Mouse (Mus musculus): ENCODE measurements at regions not wholly inside any gene's neighbourhood (a gene's known extent, or its start where the extent isn't known, plus 50 kb on each side); places are given as distances from the start of the nearest gene placed in this dataset.

DNA sequence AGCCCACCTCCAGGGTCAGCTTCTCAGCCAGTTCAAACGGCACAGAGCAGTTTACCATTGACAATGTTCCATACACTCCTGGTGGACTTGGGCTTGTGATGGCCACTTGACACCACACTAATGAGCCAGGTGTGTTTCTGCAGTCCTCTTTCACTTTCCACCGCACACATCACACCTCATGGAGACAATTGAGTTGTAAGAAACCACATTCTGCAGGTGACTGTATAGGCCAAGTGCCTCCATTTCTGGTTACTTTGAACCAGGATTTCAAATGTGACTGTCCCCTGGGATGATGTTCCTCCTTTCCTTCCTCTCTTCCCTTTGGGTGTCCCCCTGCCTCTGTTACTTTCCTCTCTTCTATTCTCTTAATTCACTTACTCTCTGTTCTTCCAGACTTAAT, 233.1 kb downstream of the Ankrd50 start:
- DNase-seq: no peak

- no peak for DNase-seq
Observed at GRCm38 (mm10) chr3:38250552-38250951, 234.1 kb downstream of the Ankrd50 start.

GRCm38 (mm10) chr3:38248941-38249340, 235.7 kb downstream of the Ankrd50 start:
- DNase-seq: no peak

DNA sequence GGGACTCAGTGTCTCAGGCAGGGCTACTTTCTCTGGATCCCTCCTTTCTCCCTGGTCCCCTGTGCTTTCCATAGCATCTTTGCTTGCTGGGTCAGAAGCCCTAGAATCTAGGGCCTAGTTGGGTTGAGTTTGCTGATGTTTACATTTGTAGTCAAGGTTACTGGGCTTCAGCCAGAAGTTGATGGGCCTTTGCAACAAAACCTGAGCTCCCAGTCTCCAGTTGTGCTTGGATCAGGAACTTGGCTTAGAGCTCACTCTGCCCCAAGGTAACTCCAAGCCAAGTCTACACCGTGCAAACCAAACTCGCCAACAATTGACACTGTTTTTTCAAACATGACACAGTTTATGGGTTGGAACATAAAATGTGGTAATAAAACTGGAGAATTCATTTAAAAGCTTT, 238.2 kb downstream of the Ankrd50 start:
- no peak for DNase-seq

DNA sequence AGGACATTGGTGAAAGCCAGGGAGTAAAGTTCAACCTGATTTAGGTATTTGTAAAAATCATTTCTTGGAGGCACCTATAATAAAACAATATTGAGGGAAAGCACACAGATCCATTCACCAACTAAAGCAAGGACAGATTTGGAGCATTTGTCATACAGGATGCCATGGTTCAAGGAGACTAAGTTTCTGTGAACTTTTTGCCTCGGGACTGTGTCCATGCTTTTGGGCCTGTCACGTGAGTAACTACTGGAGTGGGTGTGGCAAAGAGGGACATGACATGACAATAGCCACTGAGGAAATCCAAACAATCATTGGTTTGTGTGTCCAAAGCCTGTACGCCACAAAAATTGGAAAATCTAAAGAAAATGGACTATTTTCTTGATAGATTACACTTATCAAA, 241.4 kb downstream of the Ankrd50 start:
- no peak for DNase-seq

- DNase-seq: no peak
Observed at GRCm38 (mm10) chr3:38237616-38238015, 247.0 kb downstream of the Ankrd50 start.

GRCm38 (mm10) chr3:38235736-38236083, 248.9 kb downstream of the Ankrd50 start:
- no peak for DNase-seq

GRCm38 (mm10) chr3:38235033-38235735, 249.5 kb downstream of the Ankrd50 start:
- DNase-seq: no peak

DNA sequence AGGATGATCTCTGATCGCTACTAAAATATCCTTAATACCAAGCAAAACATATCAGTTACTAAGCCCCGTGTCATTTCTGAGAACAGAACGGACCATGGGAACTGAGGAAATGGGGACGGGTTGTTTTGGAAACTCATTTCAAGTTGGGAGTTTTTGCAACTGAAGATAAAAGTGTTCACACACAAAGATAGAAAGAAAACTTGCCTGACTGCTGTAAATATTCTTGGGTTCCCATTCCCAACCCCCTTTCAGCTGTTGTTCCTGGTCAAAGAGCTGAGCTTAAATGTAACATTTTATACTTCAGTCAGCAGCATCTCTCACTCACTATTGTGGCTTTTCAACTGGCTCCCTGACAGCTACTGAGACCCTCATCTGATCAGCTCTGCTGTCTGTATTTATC, 250.1 kb downstream of the Ankrd50 start:
- no peak for DNase-seq

- no peak for DNase-seq
Observed at GRCm38 (mm10) chr3:38234006-38234405, 250.6 kb downstream of the Ankrd50 start.

GRCm38 (mm10) chr3:38233091-38233490, 251.6 kb downstream of the Ankrd50 start:
- DNase-seq: no peak

- DNase-seq: no peak
Observed at GRCm38 (mm10) chr3:38232111-38233076, 252.2 kb downstream of the Ankrd50 start.

DNA sequence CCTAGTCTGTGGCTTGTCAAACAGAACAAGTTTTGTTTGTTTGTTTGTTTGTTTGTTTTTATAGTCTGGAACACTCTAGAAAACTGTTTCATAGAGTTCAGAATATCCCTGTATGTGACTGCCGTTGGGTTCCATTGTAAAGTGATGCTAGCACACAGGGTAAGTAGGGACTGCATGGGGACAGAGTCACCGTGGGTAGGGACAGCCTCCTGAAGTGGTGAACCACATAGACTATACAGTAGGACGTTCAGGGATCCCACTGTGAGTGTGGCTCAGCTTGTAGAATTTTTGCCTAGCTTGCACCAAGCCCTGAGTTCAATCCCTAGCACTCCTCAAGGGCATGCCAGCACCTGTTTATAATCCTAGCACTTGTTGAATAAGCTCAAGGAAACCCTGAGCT, 253.1 kb downstream of the Ankrd50 start:
- DNase-seq: no peak

GRCm38 (mm10) chr3:38230796-38231195, 253.8 kb downstream of the Ankrd50 start:
- no peak for DNase-seq

DNA sequence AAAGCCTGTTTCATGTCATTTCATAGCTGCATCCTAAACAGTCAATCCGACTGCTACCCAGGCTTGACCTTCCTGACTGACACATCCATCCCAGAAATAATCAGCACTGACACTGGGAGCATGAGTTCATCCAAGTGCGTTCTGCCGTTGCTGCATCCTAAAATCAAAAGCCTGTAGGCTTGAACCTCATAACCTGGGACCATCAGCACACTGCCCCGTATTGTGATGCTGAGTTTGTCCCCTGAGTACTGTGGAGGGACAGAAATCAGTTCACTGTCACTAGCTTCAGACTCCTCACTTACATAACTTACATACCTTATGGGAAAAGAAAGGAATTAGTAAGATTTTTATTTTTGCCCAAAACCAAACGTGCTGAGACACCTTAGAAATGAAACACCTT, 255.0 kb downstream of the Ankrd50 start:
- DNase-seq: no peak

- DNase-seq: no peak
Observed at GRCm38 (mm10) chr3:38229051-38229450, 255.6 kb downstream of the Ankrd50 start.

GRCm38 (mm10) chr3:38227596-38227995, 257.0 kb downstream of the Ankrd50 start:
- peak; percentile 74 to 76 for DNase-seq

GRCm38 (mm10) chr3:38227121-38227520, 257.5 kb downstream of the Ankrd50 start:
- DNase-seq: no peak

- DNase-seq: no peak
Observed at GRCm38 (mm10) chr3:38226147-38226546, 258.5 kb downstream of the Ankrd50 start.

GRCm38 (mm10) chr3:38221834-38222215, 262.8 kb downstream of the Ankrd50 start:
- DNase-seq: no peak

- peak; percentile 58 for DNase-seq
Observed at GRCm38 (mm10) chr3:38220934-38221833, 263.5 kb downstream of the Ankrd50 start.

- no peak for DNase-seq
Observed at GRCm38 (mm10) chr3:38209081-38209480, 275.6 kb downstream of the Ankrd50 start.

GRCm38 (mm10) chr3:38207867-38208266, 276.8 kb downstream of the Ankrd50 start:
- no peak for DNase-seq
